Mouse (Mus musculus): ENCODE measurements at regions not wholly inside any gene's neighbourhood (a gene's known extent, or its start where the extent isn't known, plus 50 kb on each side); places are given as distances from the start of the nearest gene placed in this dataset.

DNA sequence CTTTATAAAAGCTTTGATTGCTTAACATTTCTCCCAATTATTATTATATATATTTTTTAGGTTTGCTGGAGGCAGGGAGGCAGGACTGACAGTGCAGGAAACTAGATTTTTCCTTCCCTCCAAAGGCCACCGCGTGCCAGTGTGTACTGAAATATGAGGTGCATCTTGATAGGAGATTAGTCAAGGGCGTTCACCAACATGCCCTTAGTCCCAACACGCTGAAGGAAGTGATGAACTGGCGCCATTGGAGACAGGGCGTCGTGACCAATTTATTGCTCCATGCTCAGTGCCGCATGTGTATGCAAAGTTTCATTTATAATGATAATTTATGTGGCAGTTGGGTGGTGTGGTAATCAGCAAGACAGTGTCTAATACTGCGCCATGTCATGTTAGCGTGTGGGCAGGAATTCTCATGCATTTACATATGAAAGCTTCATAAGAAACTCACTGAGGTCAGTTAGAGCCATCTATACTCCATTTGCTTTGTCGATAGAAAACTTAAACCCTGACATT, 66.2 kb downstream of the Isl1 start:
- no peaks in the 10 kb centered on the region for H3K4me1 ChIP-seq (replicated peaks; ENCODE audit: control insufficient read depth, insufficient read depth, low read length)
- H3K4me3 ChIP-seq (replicated peaks; ENCODE audit: low read length), result no peak overlapping the region
- H3K4me2 ChIP-seq (ENCODE audit: low read length), result no peak overlapping the region
- no peaks in the 10 kb centered on the region for H3K36me3 ChIP-seq (ENCODE audit: control insufficient read depth, insufficient read depth)
- no peak overlapping the region for H3K9ac ChIP-seq (replicated peaks; ENCODE audit: low read depth, low read length)
- ATAC-seq, result no peak
- no peaks in the 10 kb centered on the region for H3K27me3 ChIP-seq (replicated peaks; ENCODE audit: control insufficient read depth, insufficient read depth, low read length)
- 89% methylated on average over 11 of the region's 11 CpGs for WGBS
- H3K27ac ChIP-seq (ENCODE audit: low read length), result no peak overlapping the region
- no peaks in the 10 kb centered on the region for H3K9me3 ChIP-seq (ENCODE audit: control insufficient read depth, low read length)

DNA sequence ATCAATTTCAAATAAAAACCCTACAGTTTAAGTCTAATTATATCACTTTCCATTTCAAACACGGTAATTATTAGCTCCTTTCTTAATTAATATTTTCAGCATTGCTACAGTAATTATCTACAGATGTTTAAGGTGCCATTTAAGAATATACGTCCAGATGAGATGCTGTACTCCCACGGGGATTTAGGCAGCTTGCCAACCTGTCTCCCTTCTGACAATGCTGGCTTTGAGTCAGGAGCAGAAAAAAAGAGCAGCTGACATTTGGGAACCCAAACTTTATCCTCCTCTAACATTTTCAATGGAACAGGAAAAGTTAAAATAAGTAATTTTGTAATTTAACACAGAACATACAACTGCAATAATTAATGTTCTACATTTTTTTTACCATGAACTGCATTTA, 94.4 kb downstream of the Isl1 start:
- Histone ChIP-seq H3K27me3 (replicated peaks; ENCODE audit: control insufficient read depth, insufficient read depth, low read length) (no peaks in the 10 kb centered on the region), H3K4me2 (ENCODE audit: low read length) (no peak overlapping the region), H3K9ac (replicated peaks; ENCODE audit: low read depth, low read length) (no peak overlapping the region), H3K9me3 (ENCODE audit: control insufficient read depth, low read length) (no peaks in the 10 kb centered on the region), H3K36me3 (ENCODE audit: control insufficient read depth, insufficient read depth) (no peaks in the 10 kb centered on the region), H3K4me1 (replicated peaks; ENCODE audit: control insufficient read depth, insufficient read depth, low read length) (peaks cover 8% of the 10 kb centered on the region), H3K27ac (ENCODE audit: low read length) (no peak overlapping the region), H3K4me3 (replicated peaks; ENCODE audit: low read length) (no peak overlapping the region)
- ATAC-seq, result no peak
- 8% methylated on average over 3 of the region's 3 CpGs for WGBS

DNA sequence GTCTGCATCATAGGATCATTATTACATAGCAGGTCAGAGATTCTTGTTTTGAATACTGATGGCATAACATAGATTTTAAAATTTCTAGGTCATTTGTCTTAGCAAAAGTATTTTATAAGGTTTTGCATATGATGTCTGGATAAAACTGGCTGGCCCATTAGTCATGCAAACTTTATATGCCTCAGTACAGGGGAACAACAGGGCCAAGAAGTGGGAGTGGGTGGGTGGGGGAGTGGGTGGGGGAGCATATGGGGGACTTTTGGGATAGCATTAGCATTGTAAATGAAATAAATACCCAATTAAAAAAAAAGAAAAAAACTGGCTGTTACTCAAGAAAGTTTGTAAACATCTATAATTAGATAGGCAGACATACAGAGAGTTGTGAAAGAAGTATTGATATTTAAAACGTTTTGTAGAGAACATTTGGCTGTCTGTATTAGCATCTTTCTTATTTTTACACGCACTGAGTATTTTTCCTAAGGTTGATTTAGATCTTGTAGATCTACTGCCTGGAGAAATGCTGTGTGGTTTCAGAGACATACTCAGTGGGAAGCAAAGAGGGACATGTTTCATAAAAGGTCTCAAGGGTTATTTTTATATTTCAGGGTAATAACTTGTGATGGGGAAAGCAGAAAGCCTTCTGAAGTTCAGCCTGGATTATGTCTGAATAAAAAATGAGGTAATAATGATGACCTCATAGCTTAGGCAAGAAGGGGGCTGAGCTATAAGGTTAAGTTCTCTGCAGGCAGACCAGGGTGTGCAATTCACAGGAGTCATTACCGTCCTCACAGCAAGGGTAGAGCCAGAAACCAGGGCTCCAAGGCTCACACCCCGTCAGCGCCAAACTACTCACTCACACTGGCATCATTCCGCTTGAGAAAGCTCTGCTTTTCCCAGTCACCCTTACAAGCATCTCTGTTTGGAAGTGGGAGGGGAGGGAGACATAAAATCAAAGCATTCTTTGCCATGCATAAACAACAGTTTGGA, 95.4 kb downstream of the Isl1 start:
- H3K4me1 ChIP-seq (replicated peaks; ENCODE audit: control insufficient read depth, insufficient read depth, low read length), result peaks cover 8% of the 10 kb centered on the region
- no peaks in the 10 kb centered on the region for H3K36me3 ChIP-seq (ENCODE audit: control insufficient read depth, insufficient read depth)
- ATAC-seq, result peak; percentile 90
- no peak overlapping the region for H3K27ac ChIP-seq (ENCODE audit: low read length)
- no peak overlapping the region; the same call in 1 of the 2 replicates for H3K4me2 ChIP-seq (ENCODE audit: low read length)
- no peaks in the 10 kb centered on the region for H3K27me3 ChIP-seq (replicated peaks; ENCODE audit: control insufficient read depth, insufficient read depth, low read length)
- H3K9ac ChIP-seq (replicated peaks; ENCODE audit: low read depth, low read length), result no peak overlapping the region
- no peaks in the 10 kb centered on the region for H3K9me3 ChIP-seq (ENCODE audit: control insufficient read depth, low read length)
- H3K4me3 ChIP-seq (replicated peaks; ENCODE audit: low read length), result no peak overlapping the region
- 14% methylated on average over 6 of the region's 6 CpGs for WGBS

DNA sequence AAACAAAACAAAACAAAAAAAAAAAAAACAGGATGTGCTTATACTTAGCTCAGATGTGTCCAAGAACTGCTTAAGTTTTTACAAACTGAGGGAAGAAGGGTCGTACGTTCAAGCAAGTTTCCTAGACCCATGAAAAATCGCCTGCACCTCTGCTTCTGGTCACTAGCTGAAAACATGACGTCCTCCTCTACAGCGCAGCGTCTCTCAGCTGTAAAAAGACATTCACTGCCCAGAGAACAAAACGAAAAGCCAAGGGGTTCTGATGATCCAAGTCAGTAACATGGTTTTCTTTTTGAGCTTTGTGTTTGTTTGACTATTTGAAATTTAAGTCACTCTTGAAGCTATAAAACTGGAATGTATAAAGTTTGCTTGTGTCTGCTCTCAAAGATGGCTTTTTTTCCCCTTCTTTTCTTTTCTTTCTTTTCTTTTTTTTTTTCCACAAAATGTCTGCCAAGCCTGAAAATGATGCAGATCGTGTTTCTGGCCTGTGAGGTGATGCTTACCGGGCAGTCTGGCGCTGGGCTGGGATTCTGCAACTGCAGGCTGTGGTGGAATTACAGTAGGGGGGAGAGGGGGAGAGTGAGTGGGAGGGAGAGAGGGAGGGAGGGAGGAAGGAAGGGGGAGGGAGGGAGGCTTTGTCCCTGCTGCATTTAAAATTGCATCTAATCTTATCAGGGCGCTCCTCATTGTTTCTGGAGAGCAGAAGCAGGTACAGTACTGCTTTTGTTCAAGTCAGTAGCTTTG, 108.1 kb downstream of the Isl1 start:
- ATAC-seq, result peak; percentile 73
- Histone ChIP-seq H3K27ac (ENCODE audit: low read length) (no peak overlapping the region), H3K4me1 (replicated peaks; ENCODE audit: control insufficient read depth, insufficient read depth, low read length) (0 out of 2 replicates have a peak, but pooled peaks cover 3% of the 10 kb centered on the region), H3K36me3 (ENCODE audit: control insufficient read depth, insufficient read depth) (no peaks in the 10 kb centered on the region), H3K4me2 (ENCODE audit: low read length) (peak overlapping the region; percentile 39), H3K9ac (replicated peaks; ENCODE audit: low read depth, low read length) (no peak overlapping the region), H3K4me3 (replicated peaks; ENCODE audit: low read length) (no peak overlapping the region), H3K27me3 (replicated peaks; ENCODE audit: control insufficient read depth, insufficient read depth, low read length) (no peaks in the 10 kb centered on the region), H3K9me3 (ENCODE audit: control insufficient read depth, low read length) (no peaks in the 10 kb centered on the region)
- 2% methylated on average over 11 of the region's 11 CpGs for WGBS

DNA sequence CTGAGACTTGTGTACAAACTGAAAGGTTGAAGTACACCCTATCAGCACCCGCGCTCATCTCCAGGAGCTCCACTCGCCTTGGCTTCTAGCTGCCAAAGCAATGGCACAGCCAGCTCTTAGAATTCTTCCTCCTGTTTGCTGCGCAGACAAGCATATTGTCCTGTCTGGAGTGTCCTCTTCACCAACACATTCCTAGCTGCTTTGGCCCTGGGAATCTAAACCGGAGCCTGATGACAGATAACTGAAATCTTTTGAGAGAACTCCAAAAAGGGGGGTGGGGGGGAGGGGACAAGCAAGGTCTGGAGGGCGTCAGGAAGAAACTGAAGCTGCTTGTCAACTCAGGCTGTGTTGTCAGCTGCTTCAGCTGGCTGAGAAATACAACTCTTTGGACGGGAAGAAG, 122.4 kb downstream of the Isl1 start:
- no peaks in the 10 kb centered on the region for H3K9me3 ChIP-seq (ENCODE audit: control insufficient read depth, low read length)
- H3K9ac ChIP-seq (replicated peaks; ENCODE audit: low read depth, low read length), result no peak overlapping the region
- no peak overlapping the region for H3K27ac ChIP-seq (ENCODE audit: low read length)
- H3K4me1 ChIP-seq (replicated peaks; ENCODE audit: control insufficient read depth, insufficient read depth, low read length), result no peaks in the 10 kb centered on the region
- no peak for ATAC-seq
- H3K4me2 ChIP-seq (ENCODE audit: low read length), result no peak overlapping the region
- no peaks in the 10 kb centered on the region for H3K27me3 ChIP-seq (replicated peaks; ENCODE audit: control insufficient read depth, insufficient read depth, low read length)
- no peaks in the 10 kb centered on the region for H3K36me3 ChIP-seq (ENCODE audit: control insufficient read depth, insufficient read depth)
- no peak overlapping the region for H3K4me3 ChIP-seq (replicated peaks; ENCODE audit: low read length)
- WGBS, result 72% methylated on average over 7 of the region's 7 CpGs

DNA sequence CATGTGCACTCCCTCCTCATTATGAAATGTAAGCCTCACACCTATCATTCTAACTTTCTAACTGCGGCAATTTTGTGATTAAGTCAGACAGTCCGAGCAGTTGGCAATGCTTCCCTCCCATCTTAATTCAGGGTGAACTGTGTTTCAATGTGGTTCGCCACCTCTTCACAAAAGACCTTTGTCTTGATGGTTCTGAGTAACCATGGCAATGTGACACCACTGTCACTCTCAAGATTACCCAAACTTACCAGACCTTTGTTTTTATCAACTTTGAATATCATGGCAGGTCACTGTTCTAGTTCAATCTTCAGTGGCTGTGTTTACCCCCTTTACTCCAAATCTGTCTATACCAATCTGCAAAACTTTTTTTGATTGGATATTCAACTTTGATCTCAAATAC, 131.7 kb downstream of the Isl1 start:
- no peaks in the 10 kb centered on the region for H3K36me3 ChIP-seq (ENCODE audit: control insufficient read depth, insufficient read depth)
- H3K4me1 ChIP-seq (replicated peaks; ENCODE audit: control insufficient read depth, insufficient read depth, low read length), result no peaks in the 10 kb centered on the region
- no peaks in the 10 kb centered on the region for H3K9me3 ChIP-seq (ENCODE audit: control insufficient read depth, low read length)
- no peak overlapping the region for H3K27ac ChIP-seq (ENCODE audit: low read length)
- H3K27me3 ChIP-seq (replicated peaks; ENCODE audit: control insufficient read depth, insufficient read depth, low read length), result no peaks in the 10 kb centered on the region
- 16% methylated on average over 3 of the region's 3 CpGs for WGBS
- H3K4me2 ChIP-seq (ENCODE audit: low read length), result no peak overlapping the region
- no peak overlapping the region for H3K4me3 ChIP-seq (replicated peaks; ENCODE audit: low read length)
- ATAC-seq, result no peak
- no peak overlapping the region for H3K9ac ChIP-seq (replicated peaks; ENCODE audit: low read depth, low read length)

DNA sequence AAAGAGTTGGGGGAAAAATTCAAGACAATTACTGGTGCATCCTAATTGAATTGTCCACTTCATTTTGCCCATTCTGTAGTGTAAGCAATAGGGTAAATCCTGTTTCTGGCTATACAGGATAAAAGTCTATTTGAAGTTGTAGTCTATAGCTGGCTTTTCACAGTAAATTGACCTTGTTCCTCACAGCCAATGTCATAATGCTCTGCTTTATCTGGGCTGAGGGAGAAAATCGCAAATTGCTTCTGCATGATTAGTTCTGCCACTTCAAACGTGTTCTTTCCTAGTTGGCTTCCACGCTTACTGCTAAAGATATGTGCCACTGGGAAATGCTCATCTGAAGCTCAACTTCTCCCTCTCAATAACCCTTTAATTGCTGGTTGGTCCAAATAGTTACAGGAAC, 134.5 kb downstream of the Isl1 start:
- WGBS, result 5% methylated on average over 3 of the region's 3 CpGs
- H3K4me3 ChIP-seq (replicated peaks; ENCODE audit: low read length), result no peak overlapping the region

DNA sequence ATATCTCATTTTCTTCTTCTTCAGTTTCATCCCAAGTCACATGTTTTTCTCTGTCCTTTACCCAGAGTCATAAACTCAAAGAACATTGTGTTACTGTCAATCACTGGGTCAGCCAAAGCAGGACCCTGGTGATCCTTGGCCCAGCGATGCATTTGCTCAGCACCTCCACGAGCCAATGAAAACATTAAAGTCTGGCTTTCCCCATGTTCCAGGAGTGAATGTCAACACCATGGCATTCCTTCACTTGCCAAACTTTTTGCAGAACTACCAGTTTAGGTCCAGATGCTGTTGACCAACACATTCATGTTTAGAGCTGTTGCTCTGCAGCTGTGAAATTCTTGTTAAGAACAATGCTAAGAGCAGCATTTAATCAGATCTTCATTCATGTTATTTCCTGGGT, 135.6 kb downstream of the Isl1 start:
- Histone ChIP-seq H3K27ac (ENCODE audit: low read length) (no peak overlapping the region), H3K9ac (replicated peaks; ENCODE audit: low read depth, low read length) (no peak overlapping the region), H3K4me1 (replicated peaks; ENCODE audit: control insufficient read depth, insufficient read depth, low read length) (no peaks in the 10 kb centered on the region), H3K27me3 (replicated peaks; ENCODE audit: control insufficient read depth, insufficient read depth, low read length) (no peaks in the 10 kb centered on the region), H3K9me3 (ENCODE audit: control insufficient read depth, low read length) (no peaks in the 10 kb centered on the region), H3K4me3 (replicated peaks; ENCODE audit: low read length) (no peak overlapping the region), H3K36me3 (ENCODE audit: control insufficient read depth, insufficient read depth) (no peaks in the 10 kb centered on the region), H3K4me2 (ENCODE audit: low read length) (no peak overlapping the region)
- WGBS, result 62% methylated on average over 2 of the region's 2 CpGs
- no peak for ATAC-seq

More for the DNA sequence above, 134.5 kb downstream of the Isl1 start:
- Histone ChIP-seq H3K4me1 (replicated peaks; ENCODE audit: control insufficient read depth, insufficient read depth, low read length) (no peaks in the 10 kb centered on the region), H3K4me2 (ENCODE audit: low read length) (no peak overlapping the region), H3K9me3 (ENCODE audit: control insufficient read depth, low read length) (no peaks in the 10 kb centered on the region), H3K36me3 (ENCODE audit: control insufficient read depth, insufficient read depth) (no peaks in the 10 kb centered on the region), H3K9ac (replicated peaks; ENCODE audit: low read depth, low read length) (no peak overlapping the region), H3K27me3 (replicated peaks; ENCODE audit: control insufficient read depth, insufficient read depth, low read length) (no peaks in the 10 kb centered on the region), H3K27ac (ENCODE audit: low read length) (no peak overlapping the region)
- no peak for ATAC-seq

DNA sequence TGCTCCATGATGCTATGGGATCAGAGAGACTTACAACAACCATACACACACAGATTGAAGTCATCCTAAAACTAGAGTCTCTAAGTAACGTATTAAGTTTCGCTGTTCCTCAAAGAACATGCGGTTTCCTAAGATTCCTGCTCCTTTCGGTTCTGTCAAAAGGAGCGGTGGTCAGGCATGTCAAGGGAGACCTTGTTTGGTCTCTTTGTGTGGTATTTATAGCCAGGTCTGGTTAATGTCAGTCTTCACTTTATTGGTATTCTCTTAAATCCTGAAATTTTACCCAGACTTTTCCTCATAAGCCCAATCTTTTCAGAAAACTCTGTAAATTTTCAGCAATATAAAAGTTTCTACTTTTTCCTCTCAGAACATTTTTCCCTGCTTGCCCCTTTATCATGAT, 166.5 kb downstream of the Isl1 start:
- Histone ChIP-seq H3K27me3 (replicated peaks; ENCODE audit: control insufficient read depth, insufficient read depth, low read length) (no peaks in the 10 kb centered on the region), H3K4me3 (replicated peaks; ENCODE audit: low read length) (no peak overlapping the region), H3K27ac (ENCODE audit: low read length) (no peak overlapping the region), H3K4me2 (ENCODE audit: low read length) (no peak overlapping the region), H3K9ac (replicated peaks; ENCODE audit: low read depth, low read length) (no peak overlapping the region), H3K4me1 (replicated peaks; ENCODE audit: control insufficient read depth, insufficient read depth, low read length) (no peaks in the 10 kb centered on the region), H3K36me3 (ENCODE audit: control insufficient read depth, insufficient read depth) (no peaks in the 10 kb centered on the region), H3K9me3 (ENCODE audit: control insufficient read depth, low read length) (no peaks in the 10 kb centered on the region)
- WGBS, result 87% methylated on average over 5 of the region's 5 CpGs
- no peak for ATAC-seq

Measured in forebrain, embryonic 16.5 days (tissue).